Mouse (Mus musculus) neural tube, embryonic 13.5 days (tissue): ENCODE measurements at regions not wholly inside any gene's neighbourhood (a gene's known extent, or its start where the extent isn't known, plus 50 kb on each side); places are given as distances from the start of the nearest gene placed in this dataset.

Experiments
- ATAC-seq: fragments of 200-750 bp; cut with Nextera tagmentation; 2 replicates; pipeline ENCODE4 v1.8.0; 2017; ENCODE audit warnings: low read depth, mild to moderate bottlenecking, moderate TSS enrichment, moderate library complexity
- H3K27ac ChIP-seq: fragments of 300-500 bp; sonication (generic); replicated peaks from 2 replicates; pipeline ENCODE4 v1.5.1; 2015; ENCODE audit warnings: moderate library complexity, mild to moderate bottlenecking, inconsistent platforms
- H3K27me3 ChIP-seq: fragments of 300-500 bp; sonication (generic); 2 replicates; pipeline ENCODE4 v1.6.1; 2015; ENCODE audit warnings: mild to moderate bottlenecking, inconsistent platforms
- H3K36me3 ChIP-seq: fragments of 300-500 bp; sonication (generic); 2 replicates; pipeline ENCODE4 v1.6.1; 2015; ENCODE audit warnings: mild to moderate bottlenecking, inconsistent platforms
- H3K4me1 ChIP-seq: fragments of 300-500 bp; sonication (generic); replicated peaks from 2 replicates; pipeline ENCODE4 v1.6.1; 2015; ENCODE audit warnings: inconsistent platforms
- H3K4me2 ChIP-seq: fragments of 300-500 bp; sonication (generic); 2 replicates; pipeline ENCODE4 v1.6.1; 2015; ENCODE audit warnings: inconsistent platforms, mild to moderate bottlenecking, moderate library complexity
- H3K4me3 ChIP-seq: fragments of 300-500 bp; sonication (generic); 2 replicates; pipeline ENCODE4 v1.5.1; 2015; ENCODE audit warnings: mild to moderate bottlenecking, inconsistent platforms
- H3K9ac ChIP-seq: fragments of 300-500 bp; sonication (generic); 2 replicates; pipeline ENCODE4 v1.6.1; 2015; ENCODE audit warnings: moderate library complexity, mild to moderate bottlenecking, inconsistent platforms
- H3K9me3 ChIP-seq: fragments of 300-500 bp; sonication (generic); 2 replicates; pipeline ENCODE4 v1.6.1; 2016; ENCODE audit warnings: inconsistent platforms
- WGBS: fragments of 180-500 bp; shearing (Covaris S2); methylation state at CpG from one replicate; pipeline ENCODE4 v1.1.7; 2015; 5-methylcytosine and 5-hydroxymethylcytosine counted together

GRCm38 (mm10) chr8:35299088-35299487, 466.5 kb upstream of the Gm19410 start:
- 93% methylated on average over 9 of the region's 9 CpGs for WGBS
- H3K9ac ChIP-seq: no peak overlapping the region
- no peak overlapping the region for H3K27ac ChIP-seq
- no peak overlapping the region for H3K4me3 ChIP-seq
- no peak overlapping the region for H3K4me2 ChIP-seq
- no peaks in the 10 kb centered on the region for H3K36me3 ChIP-seq
- H3K4me1 ChIP-seq: no peaks in the 10 kb centered on the region; the same call in 1 of the 2 replicates
- H3K9me3 ChIP-seq: peaks cover 2% of the 10 kb centered on the region; the same call in 1 of the 2 replicates
- no peaks in the 10 kb centered on the region for H3K27me3 ChIP-seq
- ATAC-seq: no peak

- Histone ChIP-seq H3K36me3 (no peaks in the 10 kb centered on the region), H3K9ac (no peak overlapping the region), H3K27me3 (no peaks in the 10 kb centered on the region), H3K9me3 (peaks cover 14% of the 10 kb centered on the region; the same call in 1 of the 2 replicates), H3K4me1 (no peaks in the 10 kb centered on the region; the same call in 1 of the 2 replicates), H3K4me2 (no peak overlapping the region), H3K4me3 (no peak overlapping the region), H3K27ac (no peak overlapping the region)
- ATAC-seq: no peak
- WGBS: 78% methylated on average over 3 of the region's 3 CpGs
Observed at GRCm38 (mm10) chr8:35300359-35300758, 465.2 kb upstream of the Gm19410 start.

- Histone ChIP-seq H3K27me3 (no peaks in the 10 kb centered on the region), H3K4me2 (no peak overlapping the region), H3K9me3 (peaks cover 14% of the 10 kb centered on the region; the same call in 1 of the 2 replicates), H3K4me3 (no peak overlapping the region), H3K36me3 (no peaks in the 10 kb centered on the region), H3K27ac (no peak overlapping the region), H3K9ac (no peak overlapping the region), H3K4me1 (no peaks in the 10 kb centered on the region; the same call in 1 of the 2 replicates)
- WGBS: 74% methylated on average over 10 of the region's 10 CpGs
- ATAC-seq: no peak
Observed at GRCm38 (mm10) chr8:35300881-35301521, 464.6 kb upstream of the Gm19410 start.

GRCm38 (mm10) chr8:35302856-35303255, 462.7 kb upstream of the Gm19410 start:
- H3K4me2 ChIP-seq: no peak overlapping the region
- H3K36me3 ChIP-seq: no peaks in the 10 kb centered on the region
- no peak overlapping the region for H3K9ac ChIP-seq
- H3K9me3 ChIP-seq: peaks cover 14% of the 10 kb centered on the region; the same call in 1 of the 2 replicates
- no peak for ATAC-seq
- WGBS: 91% methylated on average over 7 of the region's 7 CpGs
- no peak overlapping the region for H3K4me3 ChIP-seq
- no peaks in the 10 kb centered on the region; the same call in 1 of the 2 replicates for H3K4me1 ChIP-seq
- H3K27ac ChIP-seq: no peak overlapping the region
- no peaks in the 10 kb centered on the region for H3K27me3 ChIP-seq

GRCm38 (mm10) chr8:35321270-35321865, 444.2 kb upstream of the Gm19410 start:
- Histone ChIP-seq H3K27me3 (no peaks in the 10 kb centered on the region), H3K9ac (no peak overlapping the region), H3K4me1 (no peaks in the 10 kb centered on the region), H3K4me2 (no peak overlapping the region), H3K4me3 (no peak overlapping the region), H3K27ac (no peak overlapping the region), H3K9me3 (no peaks in the 10 kb centered on the region), H3K36me3 (no peaks in the 10 kb centered on the region)
- WGBS: 82% methylated on average over 10 of the region's 10 CpGs
- ATAC-seq: no peak

GRCm38 (mm10) chr8:35323180-35323975, 442.2 kb upstream of the Gm19410 start:
- no peak overlapping the region for H3K4me3 ChIP-seq
- no peak for ATAC-seq
- no peaks in the 10 kb centered on the region for H3K27me3 ChIP-seq
- no peak overlapping the region for H3K4me2 ChIP-seq
- H3K36me3 ChIP-seq: no peaks in the 10 kb centered on the region
- H3K9me3 ChIP-seq: no peaks in the 10 kb centered on the region
- no peaks in the 10 kb centered on the region for H3K4me1 ChIP-seq
- WGBS: 75% methylated on average over 15 of the region's 15 CpGs
- H3K27ac ChIP-seq: no peak overlapping the region
- H3K9ac ChIP-seq: no peak overlapping the region
